Mouse (Mus musculus) layer of hippocampus, adult 2 months (tissue): Measurements from ENCODE around the gene Gpr85. TPM values are rescaled to one million over a fixed set of nuclear protein-coding genes. Genes with fewer than 3 reads are reported as not detected.
"Not testable (repeated sequence)": the region's sequence is repeated elsewhere in the genome, so short reads cannot be mapped to it uniquely, and the experiment has no call there.

Source experiments
- DNase-seq, 2 experiments: peaks; one replicate each; pipeline ENCODE4 v3.0.0; 2022; ENCODE audit warnings: low spot score in 2 of 2
- H3K27ac ChIP-seq: fragments of 200-600 bp; 2 replicates; pipeline ENCODE4 v1.8.1; 2022
- H3K4me3 ChIP-seq: fragments of 200-600 bp; 2 replicates; pipeline ENCODE4 v1.8.1; 2022; ENCODE audit warnings: mild to moderate bottlenecking
- CTCF ChIP-seq: fragments of 200-600 bp; conservative IDR thresholded peaks from 2 replicates; pipeline ENCODE4 v1.8.1; 2022; ENCODE audit warnings: antibody characterized with exemption, mild to moderate bottlenecking, moderate library complexity
- long read RNA-seq, 2 experiments: library from polyadenylated mRNA; stranded (forward); transcript quantifications; one replicate each; pipeline ENCODE4 v2.0.0; 2021; ENCODE audit warnings: borderline mapping rate in 2 of 2
- total RNA-seq, 2 experiments: library from RNA; stranded (reverse); gene quantifications; 2 replicates each; pipeline ENCODE4 v1.2.3; 2021

The Gpr85 gene
- 10 to 100 TPM; 40.1 to 43.1 TPM for total RNA-seq
- long read RNA-seq, experiment 1, partial matches to known transcripts, result 10 of 35 reads
- long read RNA-seq, experiment 1, other reads (novel, unspliced or antisense), result 19 of 35 reads
- long read RNA-seq, experiment 2, transcript Gpr85-202 (1 exons, 2,165 nt), result major isoform, 8 of 48 reads
- long read RNA-seq, experiment 2, partial matches to known transcripts, result 10 of 48 reads
- long read RNA-seq, experiment 2, other reads (novel, unspliced or antisense), result 27 of 48 reads

DNA sequence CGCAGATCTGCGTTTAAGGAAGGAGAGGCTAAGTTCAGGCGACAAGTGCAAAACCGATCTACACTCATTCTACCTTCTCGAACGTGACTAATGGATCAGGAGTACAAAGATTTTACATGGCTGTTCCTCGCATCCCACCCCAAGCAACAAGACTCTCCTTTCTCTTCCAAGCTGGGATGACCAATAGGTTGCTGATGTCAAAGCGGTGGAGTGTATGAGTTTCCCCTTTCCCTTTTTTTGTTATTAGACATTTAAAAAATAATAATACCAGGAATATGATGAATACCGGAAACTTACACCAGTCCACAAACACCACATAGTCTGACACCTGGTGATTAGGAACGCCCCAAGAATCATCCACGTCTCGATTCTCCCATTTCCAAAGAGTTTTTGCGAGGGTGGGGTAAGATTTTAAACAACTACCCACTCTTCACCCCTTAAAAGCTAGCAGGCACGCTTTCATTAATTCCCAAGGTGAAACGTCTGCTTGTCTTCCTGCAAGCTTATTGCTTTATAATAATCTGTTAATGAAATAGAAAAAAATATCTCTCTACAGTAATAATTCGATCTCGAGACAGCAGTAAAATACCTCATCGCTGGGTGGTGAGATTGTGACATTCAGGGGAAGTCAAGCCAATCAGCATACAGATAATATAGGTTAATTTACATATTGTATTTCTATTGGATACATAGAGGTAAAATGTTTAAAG is at the start of gene Gpr85:
TSS of gene Gpr85 (minus strand) at position 598 of the 710 bp plus-strand sequence.
- DNase-seq, result peak in 1 of 2 experiments; percentile 23
- Histone ChIP-seq H3K4me3 (peak within 1 kb of the TSS; percentile 88), H3K27ac (peak within 1 kb of the TSS; percentile 100)
- no peak; the same call in 1 of the 2 replicates for TF ChIP-seq CTCF

DNA sequence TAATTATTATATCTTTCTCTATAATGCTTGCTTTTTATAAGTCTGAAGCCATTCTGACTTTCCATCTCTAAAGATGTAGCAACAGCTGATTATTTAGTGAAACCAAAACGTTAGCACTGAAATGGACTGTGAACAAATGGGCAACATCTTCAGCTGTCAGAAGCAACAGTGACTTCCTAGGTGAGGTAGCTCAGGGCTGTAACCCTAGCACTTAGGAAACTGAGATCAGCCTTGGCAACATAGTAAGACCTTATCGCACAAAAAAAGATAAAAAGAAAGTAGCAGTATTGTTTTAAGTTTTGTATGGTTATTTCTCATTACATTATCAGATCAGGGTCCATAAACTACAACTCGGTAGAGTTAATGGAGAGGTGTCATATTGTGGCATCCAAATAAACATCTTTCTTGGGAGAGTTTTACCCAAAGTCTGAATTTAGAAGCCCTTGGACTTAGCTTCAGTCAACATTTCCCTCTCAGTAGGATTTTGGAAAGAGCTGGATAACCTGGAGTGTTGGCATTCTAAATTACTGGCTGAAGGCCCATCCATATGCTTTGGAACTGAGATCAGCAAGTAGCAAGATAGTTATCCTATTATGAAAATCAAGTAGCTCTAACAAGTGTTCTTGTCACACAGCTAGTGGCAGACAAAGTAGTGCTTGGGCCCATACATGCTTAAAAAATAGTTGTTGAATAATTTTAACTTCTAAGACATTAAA is 45.3 kb upstream of the Gpr85 start:
- TF ChIP-seq CTCF, result no peak
- no peak for DNase-seq
- no peak overlapping the region for H3K4me3 ChIP-seq
- H3K27ac ChIP-seq, result no peak overlapping the region

DNA sequence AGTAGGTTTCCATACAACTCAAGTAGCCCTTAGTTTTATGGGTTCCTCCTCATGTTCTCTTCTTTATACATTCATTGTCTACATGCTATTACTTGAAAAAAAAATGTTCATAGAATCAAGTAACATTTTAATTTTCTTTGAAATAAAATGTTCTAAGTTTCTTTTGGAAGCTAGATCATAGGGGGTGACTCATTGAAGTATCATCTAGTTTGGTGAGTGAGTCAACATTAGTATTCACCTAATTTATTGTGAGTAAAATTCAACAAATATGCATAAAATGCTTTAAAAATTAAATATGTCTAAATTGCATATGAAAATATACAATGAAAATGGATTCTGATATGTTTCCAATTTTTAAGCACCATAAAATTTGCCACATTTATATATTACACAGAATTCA is 43.2 kb upstream of the Gpr85 start:
- no peak overlapping the region for H3K27ac ChIP-seq
- no peak overlapping the region for H3K4me3 ChIP-seq
- TF ChIP-seq CTCF, result no peak
- DNase-seq, result no peak

DNA sequence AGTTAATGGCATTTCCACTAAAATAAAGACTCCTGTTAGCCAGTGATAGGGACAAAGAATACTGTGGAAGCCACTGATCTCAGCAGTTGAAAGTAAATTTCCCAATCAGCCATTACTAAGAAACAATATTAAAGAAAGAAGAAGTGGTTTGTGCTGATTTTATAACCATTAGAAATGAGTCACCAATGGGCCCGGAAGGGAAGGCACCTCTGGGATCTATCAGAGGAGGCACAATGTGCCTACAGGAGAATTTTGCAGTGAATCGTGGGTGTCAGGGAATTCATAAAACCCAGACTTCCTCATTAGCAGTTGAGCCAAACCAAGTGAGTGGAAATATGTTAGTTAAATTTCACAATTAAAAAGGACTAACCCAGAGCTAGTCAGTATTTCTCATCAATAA is 34.2 kb upstream of the Gpr85 start:
- TF ChIP-seq CTCF, result no peak
- no peak for DNase-seq
- Histone ChIP-seq H3K4me3 (no peak overlapping the region), H3K27ac (no peak overlapping the region)

DNA sequence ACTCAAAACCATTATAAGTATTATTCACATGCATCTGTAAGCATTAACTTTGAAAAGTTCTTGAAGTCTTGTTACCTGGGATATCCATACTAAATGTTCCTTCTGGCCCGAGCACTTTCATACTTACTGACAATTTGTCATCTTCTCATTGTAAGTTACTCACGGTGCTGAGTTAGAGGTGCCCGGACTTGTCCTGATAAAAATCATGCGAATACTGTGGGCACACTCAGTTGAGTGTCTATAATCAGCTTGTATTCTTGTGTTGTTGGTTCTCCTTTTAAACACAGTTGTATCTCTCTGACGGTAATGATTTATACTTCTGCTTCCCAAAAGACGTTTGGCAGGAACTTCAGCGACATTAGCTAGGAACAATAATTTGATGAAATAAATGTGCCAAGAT is 32.3 kb upstream of the Gpr85 start:
- TF ChIP-seq CTCF, result no peak
- DNase-seq, result no peak
- Histone ChIP-seq H3K27ac (peak overlapping the region; percentile 93), H3K4me3 (peak overlapping the region; percentile 94)

DNA sequence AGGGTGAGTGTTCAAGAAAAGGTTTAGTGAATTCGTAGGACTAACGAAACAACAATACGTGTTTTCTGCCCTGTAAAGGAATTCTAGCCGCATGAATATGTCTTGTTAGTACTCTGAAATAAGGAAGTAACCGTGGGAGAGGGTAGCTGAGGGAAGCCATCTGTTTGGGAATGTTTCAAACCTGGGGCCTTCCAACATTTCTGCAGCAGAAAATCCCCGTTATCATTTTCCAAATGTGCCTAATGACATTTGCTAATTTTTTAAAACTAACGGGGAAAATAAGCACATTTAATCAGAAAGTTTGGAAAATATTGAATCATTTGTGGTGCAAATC is 31.9 kb upstream of the Gpr85 start:
- Histone ChIP-seq H3K4me3 (peak overlapping the region; percentile 94), H3K27ac (peak overlapping the region; percentile 93)
- no peak for DNase-seq
- TF ChIP-seq CTCF, result no peak

DNA sequence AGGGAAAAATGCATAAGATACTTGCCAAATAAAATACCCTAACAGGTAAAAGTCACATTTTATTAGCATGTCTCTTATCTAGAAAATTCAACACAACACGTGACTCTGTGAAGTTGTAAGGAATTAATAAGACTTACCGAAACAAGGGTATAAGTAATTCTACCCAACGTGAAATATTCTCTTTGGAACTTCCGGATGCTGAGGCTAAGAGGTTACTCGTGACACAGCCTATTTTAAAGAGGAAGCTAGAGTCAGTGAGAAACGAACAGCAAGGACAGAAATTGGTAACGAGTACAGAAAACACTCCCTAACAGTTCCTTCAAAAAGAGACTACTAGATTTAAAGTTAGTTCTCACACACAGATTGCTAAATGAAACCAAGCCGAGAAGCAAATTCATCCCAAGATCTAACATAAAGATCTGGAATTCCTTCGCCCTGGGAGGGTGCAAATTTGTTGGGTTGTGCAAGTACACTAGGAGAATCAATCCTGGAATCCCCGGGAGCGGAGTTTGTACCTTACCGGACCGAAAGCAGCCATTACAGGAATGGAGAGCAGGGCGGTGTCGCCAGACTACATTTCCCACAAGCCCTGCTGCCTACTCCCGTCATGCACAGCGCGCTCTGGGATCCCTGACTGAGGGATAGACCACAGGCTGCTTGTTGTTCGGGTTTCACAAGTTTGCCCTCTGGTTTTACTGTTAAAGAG is 31.3 kb upstream of the Gpr85 start, which contains the start of gene 2610001J05Rik:
TSS of gene 2610001J05Rik (minus strand) at position 600 of the 706 bp plus-strand sequence.
- TF ChIP-seq CTCF, result no peak
- DNase-seq, result peak; percentile 89 to 95
- peak within 1 kb of the TSS; percentile 94 for H3K4me3 ChIP-seq
- peak within 1 kb of the TSS; percentile 93 for H3K27ac ChIP-seq

DNA sequence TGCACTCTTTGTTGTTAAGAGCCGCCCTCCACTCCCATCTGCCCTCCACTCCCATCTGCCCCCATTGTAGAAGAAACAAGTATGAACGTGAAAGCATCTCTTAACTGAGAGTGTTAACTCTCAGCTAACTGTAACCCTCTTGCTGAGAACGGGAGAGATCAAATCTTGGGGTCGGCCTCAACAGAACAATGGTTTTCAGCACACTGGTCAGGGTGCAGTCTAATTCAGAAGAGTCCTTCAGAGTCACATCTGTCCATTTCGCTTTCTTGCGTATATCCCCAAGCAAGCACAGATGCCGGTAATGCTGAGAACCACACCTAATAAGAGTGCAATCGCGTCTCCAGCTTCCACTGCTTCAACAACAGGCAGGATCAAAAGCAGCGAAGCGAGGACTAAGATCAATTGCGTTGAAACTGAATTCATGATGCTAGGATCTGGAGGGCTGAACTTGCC is 30.6 kb upstream of the Gpr85 start:
- no peak for DNase-seq
- Histone ChIP-seq H3K27ac (no peak overlapping the region), H3K4me3 (peak overlapping the region; percentile 94)
- no peak for TF ChIP-seq CTCF

DNA sequence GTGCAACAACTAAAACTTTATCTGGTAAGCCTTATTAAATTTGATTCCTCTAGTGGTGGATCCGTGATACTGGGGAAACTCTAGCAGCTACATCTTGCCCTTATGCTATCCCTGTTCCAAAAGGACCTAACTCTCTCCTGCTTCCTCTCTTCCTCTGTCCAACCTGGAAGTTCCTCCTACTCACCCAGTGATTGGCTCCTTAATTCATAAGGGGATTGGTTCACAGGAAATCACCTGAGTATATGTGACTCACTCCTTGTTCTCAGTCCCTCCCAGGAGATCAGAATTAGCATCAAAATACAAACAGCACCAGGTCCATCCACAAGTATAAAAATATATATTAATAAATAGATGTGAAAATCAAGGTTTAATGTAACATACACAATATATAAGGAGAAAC is 20.9 kb upstream of the Gpr85 start:
- no peak for TF ChIP-seq CTCF
- H3K27ac ChIP-seq, result no peak overlapping the region

DNA sequence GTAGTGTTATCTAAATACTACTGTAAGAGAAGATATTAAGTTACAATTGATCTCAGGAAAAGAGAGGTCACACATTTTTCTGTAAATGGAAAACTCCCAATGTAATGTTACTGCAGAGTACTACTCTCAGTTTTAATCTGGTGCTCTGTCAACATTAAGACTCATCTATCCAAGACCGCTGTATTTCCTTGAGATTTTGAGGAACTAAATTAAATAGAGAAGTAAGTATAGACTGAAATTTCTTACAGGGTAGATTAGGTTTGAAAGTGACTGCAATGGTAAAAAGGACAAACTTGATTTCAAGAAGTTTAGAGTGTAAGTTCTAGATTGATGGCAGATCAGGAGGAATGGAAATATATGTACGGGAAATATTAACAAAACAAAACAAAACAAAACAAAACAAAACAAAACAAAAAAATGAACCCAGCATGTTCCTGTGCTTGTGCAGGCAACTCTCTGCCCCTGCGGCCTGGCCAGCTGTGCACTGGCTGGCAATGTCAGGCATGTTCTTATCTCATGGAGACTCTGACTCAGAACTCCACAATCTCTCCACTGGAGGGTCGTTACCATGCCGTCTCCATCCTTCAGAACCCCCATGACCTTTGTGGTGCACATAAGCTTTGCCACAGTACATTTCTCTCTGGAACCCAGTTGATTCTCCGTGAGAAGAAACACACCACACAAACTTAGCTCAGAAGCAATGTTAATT is 20.3 kb upstream of the Gpr85 start:
- no peak overlapping the region for H3K27ac ChIP-seq
- TF ChIP-seq CTCF, result no peak
- H3K4me3 ChIP-seq, result no peak overlapping the region
- no peak for DNase-seq

More for the DNA sequence above, 20.9 kb upstream of the Gpr85 start:
- H3K4me3 ChIP-seq, result no peak overlapping the region
- DNase-seq, result no peak

DNA sequence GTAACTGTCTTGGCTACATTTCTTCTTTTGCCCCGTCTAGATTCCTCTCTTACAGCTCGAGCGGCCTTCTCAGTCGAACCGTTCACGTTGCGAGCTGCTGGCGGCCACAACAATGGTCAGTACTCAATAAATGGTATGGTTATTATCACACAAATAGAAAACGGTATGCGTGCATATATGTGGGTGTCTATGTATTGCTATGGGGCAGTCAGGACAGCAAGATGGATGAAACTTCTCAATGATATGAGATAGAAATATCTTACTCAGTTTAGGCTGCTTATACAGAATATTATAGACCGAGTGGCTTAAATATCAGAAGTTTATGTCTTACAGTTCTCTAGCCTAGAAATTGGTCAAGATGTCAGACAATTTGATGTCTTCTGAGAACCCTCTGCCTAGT is 14.5 kb upstream of the Gpr85 start:
- no peak for DNase-seq
- TF ChIP-seq CTCF, result no peak

DNA sequence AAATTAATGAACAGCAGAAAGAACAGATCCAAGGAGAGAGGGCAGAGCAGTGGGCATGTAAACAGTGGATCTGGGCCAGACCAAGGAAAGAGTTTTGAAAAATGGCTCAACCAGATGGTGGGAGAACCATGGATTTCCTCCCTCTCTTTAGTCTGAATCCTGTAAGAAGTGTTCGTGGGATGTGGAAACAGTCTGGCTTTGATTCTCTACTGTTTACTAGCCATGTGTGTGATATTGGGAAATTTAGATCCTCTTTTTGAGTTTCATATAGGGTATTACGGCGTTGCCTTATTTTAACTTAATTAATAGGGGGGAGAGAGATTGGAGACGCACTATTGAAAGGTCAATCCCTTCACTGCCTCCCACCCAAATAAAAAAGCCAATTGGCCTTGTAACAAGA is 13.5 kb upstream of the Gpr85 start:
- DNase-seq, result no peak
- no peak for TF ChIP-seq CTCF
- Histone ChIP-seq H3K27ac (no peak overlapping the region), H3K4me3 (no peak overlapping the region)

More for the DNA sequence above, 14.5 kb upstream of the Gpr85 start:
- Histone ChIP-seq H3K4me3 (no peak overlapping the region), H3K27ac (no peak overlapping the region)

DNA sequence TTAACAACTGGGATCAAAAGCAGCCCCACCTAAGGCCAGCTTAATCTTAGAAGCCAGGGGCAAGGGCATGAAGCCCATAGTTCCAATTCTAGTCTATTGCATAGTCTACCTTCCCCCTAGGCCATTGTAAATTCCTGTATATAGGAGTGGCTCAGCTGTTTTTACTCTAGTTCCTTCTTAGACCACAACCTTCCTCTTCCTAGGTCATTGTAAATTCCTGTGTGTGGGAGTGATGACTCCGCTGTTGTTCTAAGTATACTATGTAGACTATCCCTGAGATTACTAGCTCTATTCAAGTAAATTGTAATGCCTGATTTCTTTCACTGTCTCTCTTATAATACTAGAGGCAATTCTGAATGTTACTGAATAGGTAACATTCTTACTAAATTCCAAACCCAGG is 6.3 kb upstream of the Gpr85 start:
- H3K4me3 ChIP-seq, H3K27ac ChIP-seq, DNase-seq: not testable (repeated sequence)
